Mouse (Mus musculus) 3134 (cell line): ENCODE measurements around the gene Cav1.
A peak's percentile ranks its signal among the peaks of the same experiment; 100 is the strongest.

Source experiments
- DNase-seq: peaks from one replicate; pipeline ENCODE4 v3.0.0-alpha.2; 2011; ENCODE audit warnings: low spot score; ENCODE audit not compliant: insufficient read length; ENCODE audit errors: extremely low read depth

Gene Cav1

DNA sequence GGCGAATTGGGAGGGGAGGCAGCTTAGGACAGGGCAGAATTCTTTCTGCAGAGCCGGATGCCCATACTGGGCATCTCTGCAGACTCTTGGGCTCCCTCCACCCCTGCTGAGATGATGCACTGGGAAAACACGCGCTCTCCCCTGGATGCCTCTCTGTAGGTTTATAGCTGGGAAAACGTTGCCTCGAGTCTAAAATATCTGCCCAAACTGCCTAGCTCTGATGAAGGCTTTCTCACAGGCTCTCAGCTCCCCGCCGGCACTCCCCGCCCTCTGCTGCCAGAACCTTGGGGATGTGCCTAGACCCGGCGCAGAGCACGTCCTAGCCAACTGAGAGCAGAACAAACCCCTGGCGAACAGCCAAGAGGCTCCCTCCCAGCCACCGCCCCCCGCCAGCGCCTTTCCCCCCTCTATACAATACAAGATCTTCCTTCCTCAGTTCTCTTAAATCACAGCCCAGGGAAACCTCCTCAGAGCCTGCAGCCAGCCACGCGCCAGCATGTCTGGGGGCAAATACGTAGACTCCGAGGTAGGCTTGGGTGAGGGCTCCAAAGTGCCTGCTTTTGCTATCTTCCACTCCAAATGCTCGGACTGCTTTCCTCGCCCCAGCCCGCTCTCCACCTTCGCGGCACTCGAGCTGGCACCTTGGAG is at the start of gene Cav1:
Gene Cav1, plus strand, starts transcription at position 382 of the 648 bp plus-strand sequence.
- DNase-seq, result peak; percentile 94

DNA sequence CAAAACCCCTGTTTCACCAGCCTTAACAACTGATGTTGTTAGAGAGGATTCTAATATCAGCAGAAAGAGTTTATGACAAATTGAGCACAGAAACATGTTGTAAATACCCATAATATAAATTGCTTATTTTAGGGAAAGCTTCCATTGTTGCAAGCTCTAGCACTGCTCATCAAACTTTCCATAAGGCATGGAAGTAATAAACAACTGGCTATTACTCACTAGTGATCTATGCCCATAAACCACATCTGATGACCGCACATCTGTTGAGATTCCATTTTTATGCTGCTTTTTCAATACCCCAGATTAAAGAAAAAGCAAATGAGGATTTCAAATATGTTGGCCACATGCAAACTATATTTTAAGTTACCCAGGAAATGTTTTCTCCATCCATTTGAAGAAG is 48.0 kb upstream of the Cav1 start:
- peak; percentile 30 for DNase-seq

GRCm38 (mm10) chr6:17258911-17259310 is 47.2 kb upstream of the Cav1 start:
- DNase-seq, result peak; percentile 36

- no peak for DNase-seq
Observed at GRCm38 (mm10) chr6:17262786-17263185, 43.3 kb upstream of the Cav1 start.

- DNase-seq, result no peak
Observed at GRCm38 (mm10) chr6:17265043-17265442, 41.1 kb upstream of the Cav1 start.

DNA sequence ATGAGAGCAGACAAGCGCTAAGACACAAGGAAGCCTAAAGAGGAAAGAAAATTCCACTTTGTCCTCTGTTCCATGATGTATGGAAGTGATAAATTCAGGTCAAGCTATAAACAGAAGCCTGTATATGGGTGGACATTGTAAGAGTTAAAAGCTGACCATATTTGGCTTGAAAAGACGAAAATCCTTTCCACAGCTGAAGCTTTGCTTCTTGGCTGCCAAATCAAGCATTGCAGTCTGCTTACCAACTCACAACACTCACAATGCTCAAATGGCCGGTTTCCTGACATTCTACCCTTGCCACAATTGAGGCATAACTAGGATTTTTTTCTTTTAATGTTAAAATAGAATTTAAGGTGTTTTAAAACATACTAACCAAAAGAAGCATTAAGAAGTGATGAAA is 39.7 kb upstream of the Cav1 start:
- DNase-seq, result no peak

- DNase-seq, result no peak
Observed at GRCm38 (mm10) chr6:17278366-17278765, 27.8 kb upstream of the Cav1 start.

GRCm38 (mm10) chr6:17280939-17281756 is 25.0 kb upstream of the Cav1 start, which contains the start of gene Cav2:
Gene Cav2, plus strand, starts transcription at chr6:17281185.
- peak; percentile 97 for DNase-seq

DNA sequence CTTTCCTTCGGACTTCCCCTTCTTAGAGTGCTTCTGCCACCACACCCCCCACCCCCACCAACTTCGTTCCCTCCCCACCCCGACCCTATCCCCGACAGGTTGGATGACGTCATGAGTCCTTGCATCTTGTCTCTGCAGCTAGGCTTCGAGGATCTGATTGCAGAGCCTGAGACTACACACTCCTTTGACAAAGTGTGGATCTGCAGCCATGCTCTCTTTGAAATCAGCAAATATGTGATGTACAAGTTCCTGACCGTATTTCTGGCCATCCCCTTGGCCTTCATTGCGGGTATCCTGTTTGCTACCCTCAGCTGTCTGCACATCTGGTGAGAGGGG is 24.4 kb upstream of the Cav1 start:
- DNase-seq, result no peak

GRCm38 (mm10) chr6:17282159-17282558 is 24.0 kb upstream of the Cav1 start:
- peak; percentile 61 for DNase-seq

GRCm38 (mm10) chr6:17283834-17284233 is 22.3 kb upstream of the Cav1 start:
- DNase-seq, result no peak

GRCm38 (mm10) chr6:17286381-17286780 is 19.8 kb upstream of the Cav1 start:
- DNase-seq, result no peak

DNA sequence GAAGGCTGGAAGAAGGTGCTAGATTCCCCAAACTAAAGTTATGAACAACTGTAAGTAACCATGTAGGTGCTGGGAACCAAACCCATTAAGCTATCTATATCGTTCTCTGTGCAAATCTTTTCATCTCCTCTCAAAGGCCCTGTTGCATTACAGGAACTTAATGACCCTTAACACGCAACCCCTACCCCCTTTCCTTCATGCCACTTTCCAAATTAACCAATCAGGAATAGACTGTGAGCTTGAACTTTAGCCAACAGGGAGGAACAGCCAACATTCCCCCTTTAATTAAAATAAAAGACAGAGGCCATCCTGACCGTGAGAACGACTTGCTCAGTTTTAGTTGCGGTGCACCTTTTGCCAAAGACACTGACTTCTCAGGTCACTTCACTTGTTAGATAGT is 11.0 kb upstream of the Cav1 start:
- no peak for DNase-seq

- peak; percentile 66 for DNase-seq
Observed at GRCm38 (mm10) chr6:17306602-17307325, 629 bp downstream of the Cav1 start.

DNA sequence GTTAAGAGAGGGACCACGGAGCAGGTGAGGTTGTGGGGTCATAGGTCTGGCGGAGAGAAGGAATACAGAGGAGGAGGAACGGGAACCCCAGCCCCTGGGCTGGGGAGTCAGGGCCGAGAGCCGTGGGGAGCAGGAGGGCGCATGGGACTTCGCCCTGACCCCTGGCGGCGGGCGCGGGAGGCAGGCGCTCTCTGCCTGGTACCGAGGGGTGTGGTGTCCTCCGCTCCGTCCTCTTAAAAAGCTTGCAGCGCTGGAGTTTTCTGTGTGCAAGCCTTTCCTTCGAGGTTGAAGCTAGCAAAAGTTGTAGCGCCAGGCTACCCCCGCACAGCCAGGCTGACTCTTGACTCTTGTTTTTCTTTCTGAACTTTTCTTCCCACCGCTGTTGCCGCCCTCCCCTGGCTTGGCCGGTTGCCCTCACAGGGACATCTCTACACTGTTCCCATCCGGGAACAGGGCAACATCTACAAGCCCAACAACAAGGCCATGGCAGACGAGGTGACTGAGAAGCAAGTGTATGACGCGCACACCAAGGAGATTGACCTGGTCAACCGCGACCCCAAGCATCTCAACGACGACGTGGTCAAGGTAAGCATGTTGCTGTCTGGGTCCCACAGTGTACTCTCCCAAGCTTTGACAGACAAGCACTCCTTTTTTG is 1.5 kb downstream of the Cav1 start:
- peak; percentile 91 for DNase-seq

GRCm38 (mm10) chr6:17308661-17309060 is 2.5 kb downstream of the Cav1 start:
- peak; percentile 50 for DNase-seq

DNA sequence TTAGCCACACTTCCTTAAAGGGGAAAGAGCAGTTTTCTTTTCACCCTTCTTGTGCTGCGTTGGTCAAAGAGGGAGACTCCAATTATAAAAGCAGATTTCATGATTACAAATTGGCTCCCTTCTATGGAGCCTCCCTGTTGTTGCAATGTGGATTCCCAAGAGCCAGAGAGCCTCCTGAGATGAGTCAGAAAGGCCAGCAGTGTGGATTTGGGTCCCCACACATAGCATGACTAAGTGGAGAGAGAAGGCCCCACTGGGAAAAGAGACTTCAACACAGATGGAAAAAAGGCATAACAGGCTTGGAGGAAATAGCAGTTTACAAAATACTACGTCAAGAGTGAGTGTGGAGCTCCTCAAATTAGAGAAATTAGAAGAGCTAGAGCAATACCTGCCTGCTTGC is 3.1 kb downstream of the Cav1 start:
- DNase-seq, result peak; percentile 64

DNA sequence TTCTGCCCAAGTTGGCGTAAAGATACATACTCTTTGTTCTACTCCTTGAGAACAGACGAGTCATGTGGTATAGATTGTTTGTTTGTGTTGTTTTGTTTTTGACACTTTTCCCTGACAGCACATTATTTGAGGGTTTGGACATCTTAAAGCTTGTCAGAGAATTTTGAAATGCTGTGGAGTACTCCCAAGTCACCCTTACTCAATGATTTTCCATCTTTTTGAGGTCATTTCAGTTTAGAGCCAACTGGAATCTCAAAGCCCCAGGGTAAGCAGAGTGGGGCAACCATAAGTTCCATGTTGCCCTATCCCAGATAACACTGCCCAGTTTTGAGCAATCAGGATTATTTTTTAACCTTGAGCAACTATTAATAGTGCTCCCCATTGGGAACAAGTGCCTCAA is 8.1 kb downstream of the Cav1 start:
- DNase-seq, result no peak

GRCm38 (mm10) chr6:17314659-17315616 is 8.8 kb downstream of the Cav1 start:
- no peak for DNase-seq
